Mouse (Mus musculus): ENCODE data around the gene Kiss1.

DNA sequence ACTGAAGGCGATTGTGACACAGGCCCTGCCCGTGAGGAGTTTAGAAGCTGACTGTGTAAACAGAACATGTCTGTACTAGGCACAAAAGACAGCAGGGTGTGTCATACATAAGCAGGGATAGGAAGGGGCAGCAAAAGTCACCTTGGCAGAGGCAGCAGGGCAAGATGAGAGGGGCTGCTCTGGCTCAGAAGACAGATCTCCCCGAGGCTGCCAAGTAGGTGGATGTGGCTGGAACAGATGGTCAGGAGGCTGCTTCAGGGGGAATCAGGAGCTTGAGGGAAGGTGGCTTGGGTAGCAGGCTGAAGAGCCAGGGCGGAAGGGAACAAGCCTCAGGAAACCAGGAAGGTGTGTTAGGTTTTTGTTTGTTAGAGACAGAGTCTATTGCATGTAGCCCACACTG, 48.7 kb downstream of the Kiss1 start:
- TF ChIP-seq CTCF (IDR thresholded peaks at IDR 0.05 in 2 of 3, conservative IDR thresholded peaks at IDR 0.05 in 1 of 3; ENCODE audit: control insufficient read depth in 1 of 3, insufficient read depth in 1 of 3, low read depth in 2 of 3, low read length in 3 of 3, poor library complexity in 1 of 3, severe bottlenecking in 1 of 3): no peak
- no peak for TF ChIP-seq TCF12 (IDR thresholded peaks at IDR 0.05; ENCODE audit: low read depth, low read length)
